In genomic region chr17:29355841-29356478, GRCm38 (mm10) we compare ENCODE assay signal across 9 mouse cellular contexts. TPM values are rescaled to one million over a fixed set of nuclear protein-coding genes. Genes with fewer than 3 reads are reported as not detected.
DNase-seq lines count a peak whose midpoint lies in the region; ATAC-seq lines count a peak whose summit lies in the region.
"Had no signal": no experiment of that assay in that cellular context is flagged by ENCODE, and none has a peak within 500 bp of the region (broad histone marks: within the 10 kb centered on the region; RNA-seq: fewer than 3 reads in every experiment).

No protein-coding gene starts in this region.

- DNase-seq in frontal cortex, postnatal 14 days (ENCODE audit: low spot score in 2 of 2) = no peak
- peak; percentile 72 for DNase-seq in lung, postnatal 25 days (ENCODE audit: low spot score)
- DNase-seq in left cerebral cortex, adult 9 months (ENCODE audit: low spot score in 2 of 2) = no peak

- H3K4me3 ChIP-seq in embryonic facial prominence, embryonic 12.5 days = peak overlapping the region; percentile 30
- H3K4me3 ChIP-seq in heart, embryonic 14.5 days (ENCODE audit: control insufficient read depth in 1 of 2, insufficient read depth in 1 of 2, low read depth in 1 of 2, low read length in 2 of 2) = peak overlapping the region in 1 of 2 experiments; percentile 35; a peak in 2 of 4 replicates
- peak overlapping the region; percentile 43 for H3K4me3 ChIP-seq in kidney, embryonic 16.5 days (ENCODE audit: low read length)
- H3K4me3 ChIP-seq in stomach, embryonic 14.5 days (ENCODE audit: low read depth, low read length) = peak overlapping the region; percentile 22; the same call in 1 of the 2 replicates
- H3K4me3 ChIP-seq: erythroblast, embryonic 14.5 days had no signal

- H3K27me3 ChIP-seq in embryonic facial prominence, embryonic 12.5 days = no peaks in the 10 kb centered on the region
- H3K27me3 ChIP-seq in heart, embryonic 14.5 days (ENCODE audit: control insufficient read depth, insufficient read depth, low read length) = no peaks in the 10 kb centered on the region
- no peaks in the 10 kb centered on the region for H3K27me3 ChIP-seq in kidney, embryonic 16.5 days (ENCODE audit: insufficient read depth, low read length)
- H3K27me3 ChIP-seq in stomach, embryonic 14.5 days (ENCODE audit: control insufficient read depth, insufficient read depth, low read length) = no peaks in the 10 kb centered on the region

- peak overlapping the region; percentile 89 for H3K27ac ChIP-seq in embryonic facial prominence, embryonic 12.5 days
- H3K27ac ChIP-seq in heart, embryonic 14.5 days (replicated peaks in 1 of 2; ENCODE audit: control insufficient read depth in 1 of 2, insufficient read depth in 1 of 2, low read depth in 2 of 2, low read length in 2 of 2) = peak overlapping the region; percentile 97 to 99
- H3K27ac ChIP-seq in kidney, embryonic 16.5 days (ENCODE audit: low read length) = peak overlapping the region; percentile 98
- H3K27ac ChIP-seq in stomach, embryonic 14.5 days (ENCODE audit: low read length) = peak overlapping the region; percentile 96

- peak; percentile 25; the same call in 1 of the 2 replicates for ATAC-seq in frontal cortex, adult (ENCODE audit: low TSS enrichment)
- peak; percentile 38 for ATAC-seq in embryonic facial prominence, embryonic 12.5 days (ENCODE audit: insufficient number of reproducible peaks, insufficient read depth, low FRiP score, low TSS enrichment)
- ATAC-seq in heart, embryonic 14.5 days (ENCODE audit: insufficient number of reproducible peaks, insufficient read depth, low FRiP score, low read depth) = peak; percentile 76
- peak; percentile 66 for ATAC-seq in kidney, embryonic 16.5 days (ENCODE audit: low FRiP score, low TSS enrichment)
- ATAC-seq in stomach, embryonic 14.5 days (ENCODE audit: insufficient number of reproducible peaks, insufficient read depth, low FRiP score, low read depth) = peak; percentile 57

- H3K9ac ChIP-seq in embryonic facial prominence, embryonic 12.5 days = peak overlapping the region; percentile 47
- peak overlapping the region; percentile 67 for H3K9ac ChIP-seq in heart, embryonic 14.5 days (ENCODE audit: low read length)
- peak overlapping the region; percentile 68 for H3K9ac ChIP-seq in kidney, embryonic 16.5 days (replicated peaks; ENCODE audit: low read length)
- peak overlapping the region; percentile 18; the same call in 1 of the 2 replicates for H3K9ac ChIP-seq in stomach, embryonic 14.5 days (replicated peaks; ENCODE audit: low read depth, low read length)

- peaks cover 22% of the 10 kb centered on the region for H3K4me1 ChIP-seq in embryonic facial prominence, embryonic 12.5 days
- H3K4me1 ChIP-seq in heart, embryonic 14.5 days (ENCODE audit: control insufficient read depth in 2 of 2, insufficient read depth in 2 of 2, low read length in 2 of 2) = peaks cover 20 to 24% of the 10 kb centered on the region in 2 experiments
- H3K4me1 ChIP-seq in kidney, embryonic 16.5 days (ENCODE audit: insufficient read depth, low read length) = peaks cover 32% of the 10 kb centered on the region
- H3K4me1 ChIP-seq in stomach, embryonic 14.5 days (ENCODE audit: control insufficient read depth, insufficient read depth, low read length) = peaks cover 21% of the 10 kb centered on the region

- H3K4me2 ChIP-seq in embryonic facial prominence, embryonic 12.5 days (replicated peaks) = peak overlapping the region; percentile 54
- peak overlapping the region; percentile 72 for H3K4me2 ChIP-seq in heart, embryonic 14.5 days (ENCODE audit: low read length)
- peak overlapping the region; percentile 70 for H3K4me2 ChIP-seq in kidney, embryonic 16.5 days (replicated peaks; ENCODE audit: low read depth, low read length)
- H3K4me2 ChIP-seq in stomach, embryonic 14.5 days (replicated peaks; ENCODE audit: low read depth, low read length) = peak overlapping the region; percentile 47

- WGBS in embryonic facial prominence, embryonic 12.5 days = 30% methylated on average over 17 of the region's 17 CpGs
- WGBS in heart, embryonic 14.5 days = 2% methylated on average over 17 of the region's 17 CpGs
- WGBS in kidney, embryonic 16.5 days = 5% methylated on average over 17 of the region's 17 CpGs
- WGBS in stomach, embryonic 14.5 days = 11% methylated on average over 17 of the region's 17 CpGs

- H3K36me3 ChIP-seq in embryonic facial prominence, embryonic 12.5 days = no peaks in the 10 kb centered on the region
- H3K36me3 ChIP-seq in heart, embryonic 14.5 days (ENCODE audit: control insufficient read depth, insufficient read depth, low read length) = no peaks in the 10 kb centered on the region
- H3K36me3 ChIP-seq in kidney, embryonic 16.5 days (ENCODE audit: insufficient read depth, low read length) = no peaks in the 10 kb centered on the region
- H3K36me3 ChIP-seq in stomach, embryonic 14.5 days (ENCODE audit: control insufficient read depth, insufficient read depth, low read length) = no peaks in the 10 kb centered on the region

- no peaks in the 10 kb centered on the region for H3K9me3 ChIP-seq in embryonic facial prominence, embryonic 12.5 days
- no peaks in the 10 kb centered on the region for H3K9me3 ChIP-seq in heart, embryonic 14.5 days (ENCODE audit: control insufficient read depth, low read length)
- no peaks in the 10 kb centered on the region for H3K9me3 ChIP-seq in kidney, embryonic 16.5 days (ENCODE audit: low read length)
- no peaks in the 10 kb centered on the region for H3K9me3 ChIP-seq in stomach, embryonic 14.5 days (ENCODE audit: control insufficient read depth, low read depth, low read length)

RNA-seq across cellular contexts. Expression of gene Fgd2, which starts 4.8 kb away (rescaled TPM):
- polyA plus RNA-seq in embryonic facial prominence, embryonic 12.5 days (2016; fragmentation: Nextera tagmentation; extraction: Ambion mirVana) = 9.2 and 9.3 TPM in 2 replicates
- polyA plus RNA-seq in heart, embryonic 14.5 days (2014; fragmentation: Nextera tagmentation; extraction: Ambion mirVana) = 2.4 and 2.8 TPM in 2 replicates
- 14.4 and 16.2 TPM in 2 replicates for polyA plus RNA-seq in kidney, embryonic 16.5 days (2015; fragmentation: Nextera tagmentation; extraction: Ambion mirVana)
- polyA plus RNA-seq in stomach, embryonic 14.5 days (2014; fragmentation: Nextera tagmentation; extraction: Ambion mirVana) = 8.4 and 11.5 TPM in 2 replicates

RNA-seq across cellular contexts. Expression of gene Mtch1, which starts 8.2 kb away (rescaled TPM):
- polyA plus RNA-seq in embryonic facial prominence, embryonic 12.5 days (2016; fragmentation: Nextera tagmentation; extraction: Ambion mirVana) = 420 and 454 TPM in 2 replicates
- polyA plus RNA-seq in heart, embryonic 14.5 days (2014; fragmentation: Nextera tagmentation; extraction: Ambion mirVana) = 342 and 368 TPM in 2 replicates
- polyA plus RNA-seq in kidney, embryonic 16.5 days (2015; fragmentation: Nextera tagmentation; extraction: Ambion mirVana) = 189 and 316 TPM in 2 replicates
- polyA plus RNA-seq in stomach, embryonic 14.5 days (2014; fragmentation: Nextera tagmentation; extraction: Ambion mirVana) = 287 and 333 TPM in 2 replicates

RNA-seq across cellular contexts. Expression of gene Pi16, which starts 38.5 kb away (rescaled TPM):
- 0.49 and 0.59 TPM in 2 replicates for polyA plus RNA-seq in embryonic facial prominence, embryonic 12.5 days (2016; fragmentation: Nextera tagmentation; extraction: Ambion mirVana)
- polyA plus RNA-seq in heart, embryonic 14.5 days (2014; fragmentation: Nextera tagmentation; extraction: Ambion mirVana) = 0.77 and 1.1 TPM in 2 replicates
- 2.4 and 3.1 TPM in 2 replicates for polyA plus RNA-seq in kidney, embryonic 16.5 days (2015; fragmentation: Nextera tagmentation; extraction: Ambion mirVana)
- 0.13 and 0.41 TPM in 2 replicates for polyA plus RNA-seq in stomach, embryonic 14.5 days (2014; fragmentation: Nextera tagmentation; extraction: Ambion mirVana)

Comparison
In these comparisons a context has a peak if more than half of its experiments do, and no peak if none do; other contexts are left out.
1. ATAC-seq: peak in every context shown above with its lines; median percentile 76 in heart, embryonic 14.5 days; 66 in kidney, embryonic 16.5 days; 57 in stomach, embryonic 14.5 days; 38 in embryonic facial prominence, embryonic 12.5 days; 25 in frontal cortex, adult.
2. H3K9ac ChIP-seq: peak in every context shown above with its lines; median percentile 68 in kidney, embryonic 16.5 days; 67 in heart, embryonic 14.5 days; 47 in embryonic facial prominence, embryonic 12.5 days; 18 in stomach, embryonic 14.5 days.